Comparison of ENCODE assay signal across 13 mouse cellular contexts in the genomic region with DNA sequence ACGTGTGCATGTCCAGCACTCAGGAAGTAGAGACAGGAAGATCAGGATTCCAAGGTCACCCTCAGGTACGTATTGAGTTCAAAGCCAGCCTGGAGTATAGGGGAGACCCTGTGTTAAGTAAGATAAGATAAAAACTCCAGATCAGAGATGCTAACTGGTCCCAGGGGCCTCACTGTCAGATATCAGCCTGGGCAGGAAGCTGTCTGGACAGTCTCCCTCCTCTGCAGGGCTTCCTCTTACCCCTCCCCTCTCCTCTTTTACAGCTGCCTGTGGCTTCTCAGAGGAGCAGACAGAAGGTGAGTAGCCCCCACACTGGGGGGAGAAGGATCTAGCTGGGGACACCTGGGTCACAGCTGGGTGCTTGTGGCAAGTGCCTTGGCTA. TPM values are rescaled to one million over a fixed set of nuclear protein-coding genes. Genes with fewer than 3 reads are reported as not detected.
A peak's percentile ranks its signal among the peaks of the same experiment; 100 is the strongest.
DNase-seq lines count a peak whose midpoint lies in the region; ATAC-seq and TF ChIP-seq lines count a peak whose summit lies in the region.
"Had no signal": no experiment of that assay in that cellular context is flagged by ENCODE, and none has a peak within 500 bp of the region (broad histone marks: within the 10 kb centered on the region; RNA-seq: fewer than 3 reads in every experiment).

No protein-coding gene starts in this region.

- H3K27ac ChIP-seq in heart, embryonic 16.5 days (ENCODE audit: low read length) = no peak overlapping the region
- no peak overlapping the region for H3K27ac ChIP-seq in left cerebral cortex, adult 2 months
- H3K27ac ChIP-seq in kidney, adult 2 months (ENCODE audit: insufficient read depth, low read depth, low read length) = no peak overlapping the region
- H3K27ac ChIP-seq: forebrain, embryonic 13.5 days; heart, embryonic 15.5 days had no signal

- no peak for DNase-seq in heart, postnatal 36 days
- DNase-seq in B cell, adult 2 months = peak; percentile 62 to 70
- DNase-seq in left cerebral cortex, adult 2 months (ENCODE audit: extremely low spot score in 1 of 2, low spot score in 2 of 2) = no peak
- no peak for DNase-seq in adrenal gland, adult (ENCODE audit: inconsistent age in 2 of 2, low spot score in 1 of 2)
- DNase-seq in kidney, adult 2 months = no peak
- DNase-seq: adrenal gland, postnatal 10 days; cerebellum, postnatal 14 days; lung, postnatal 14 days had no signal

- intact Hi-C loops in heart, postnatal 36 days (cut with DNase I) = no loop called here
- intact Hi-C loops in left cerebral cortex, adult 2 months (cut with DNase I) = no loop called here

- H3K9ac ChIP-seq in heart, embryonic 16.5 days (ENCODE audit: low read length) = no peak overlapping the region
- H3K9ac ChIP-seq: forebrain, embryonic 13.5 days; heart, embryonic 15.5 days had no signal

- no peak for TF ChIP-seq POLR2A in kidney, adult 2 months (IDR thresholded peaks at IDR 0.05; ENCODE audit: low read depth, low read length)

- peaks cover 8% of the 10 kb centered on the region for H3K4me1 ChIP-seq in heart, embryonic 16.5 days (ENCODE audit: control insufficient read depth, insufficient read depth, low read length)
- H3K4me1 ChIP-seq in erythroblast, embryonic 14.5 days (ENCODE audit: control insufficient read depth) = peaks cover 88% of the 10 kb centered on the region
- H3K4me1 ChIP-seq in kidney, adult 2 months (ENCODE audit: control insufficient read depth, insufficient read depth, low read length) = no peaks in the 10 kb centered on the region
- H3K4me1 ChIP-seq: forebrain, embryonic 13.5 days had no signal

- WGBS in heart, embryonic 16.5 days = 23% methylated on average over 2 of the region's 2 CpGs
- 58% methylated on average over 2 of the region's 2 CpGs for WGBS in kidney, adult 2 months

- TF ChIP-seq CTCF in left cerebral cortex, adult 2 months (IDR thresholded peaks at IDR 0.05) = no peak
- TF ChIP-seq CTCF in kidney, adult 2 months (conservative IDR thresholded peaks at IDR 0.05; ENCODE audit: insufficient read depth, insufficient read length, low read depth, low read length) = no peak

- no peaks in the 10 kb centered on the region for H3K9me3 ChIP-seq in heart, embryonic 16.5 days (replicated peaks; ENCODE audit: control insufficient read depth, low read length)
- no peaks in the 10 kb centered on the region for H3K9me3 ChIP-seq in erythroblast, embryonic 14.5 days (ENCODE audit: control insufficient read depth, low read length)
- H3K9me3 ChIP-seq: forebrain, embryonic 13.5 days; heart, embryonic 15.5 days had no signal

- no peak overlapping the region for H3K4me3 ChIP-seq in heart, embryonic 16.5 days (ENCODE audit: low read length)
- H3K4me3 ChIP-seq in erythroblast, embryonic 14.5 days (replicated peaks) = peak overlapping the region; percentile 74
- H3K4me3 ChIP-seq in left cerebral cortex, adult 2 months = no peak overlapping the region
- no peak overlapping the region for H3K4me3 ChIP-seq in kidney, adult 2 months (ENCODE audit: insufficient read depth, low read depth, low read length)
- H3K4me3 ChIP-seq: forebrain, embryonic 13.5 days; heart, embryonic 15.5 days had no signal

- peak; percentile 35 for ATAC-seq in heart, embryonic 16.5 days (replicated peaks; ENCODE audit: extremely low read depth, insufficient read depth, low FRiP score)
- ATAC-seq in megakaryocyte progenitor cell, adult 5-6 weeks (replicated peaks; ENCODE audit: poor library complexity) = peak; percentile 20; the same call in 1 of the 2 replicates
- ATAC-seq: forebrain, embryonic 13.5 days had no signal

- no peak overlapping the region for H3K4me2 ChIP-seq in heart, embryonic 16.5 days (ENCODE audit: low read depth, low read length)
- H3K4me2 ChIP-seq: forebrain, embryonic 13.5 days; heart, embryonic 15.5 days had no signal

- H3K27me3 ChIP-seq in heart, embryonic 16.5 days (ENCODE audit: control insufficient read depth, insufficient read depth, low read length) = no peaks in the 10 kb centered on the region
- no peaks in the 10 kb centered on the region for H3K27me3 ChIP-seq in erythroblast, embryonic 14.5 days (ENCODE audit: control insufficient read depth)
- no peaks in the 10 kb centered on the region for H3K27me3 ChIP-seq in kidney, adult 2 months (replicated peaks; ENCODE audit: control insufficient read depth, insufficient read depth, low read length)
- H3K27me3 ChIP-seq: heart, embryonic 15.5 days had no signal

- no peaks in the 10 kb centered on the region for H3K36me3 ChIP-seq in heart, embryonic 16.5 days (ENCODE audit: control insufficient read depth, insufficient read depth)
- H3K36me3 ChIP-seq in erythroblast, embryonic 14.5 days (ENCODE audit: control insufficient read depth) = peaks cover 77% of the 10 kb centered on the region
- H3K36me3 ChIP-seq in kidney, adult 2 months (ENCODE audit: control insufficient read depth, insufficient read depth, low read length) = no peaks in the 10 kb centered on the region
- H3K36me3 ChIP-seq: heart, embryonic 15.5 days had no signal

RNA-seq across cellular contexts. Expression of gene 6030468B19Rik, which starts 0.7 kb away (rescaled TPM):
- polyA plus RNA-seq in heart, embryonic 16.5 days (2015; fragmentation: Nextera tagmentation; extraction: Ambion mirVana) = 0.32 and 0.39 TPM in 2 replicates
- total RNA-seq in heart, postnatal 36 days (2021) = not detected
- polyA plus RNA-seq in erythroblast, embryonic 14.5 days (2012) = 202 and 213 TPM in 2 replicates
- 0.37 and 0.76 TPM in 2 replicates for total RNA-seq in megakaryocyte progenitor cell, adult 5-6 weeks (2015)
- total RNA-seq in megakaryocyte progenitor cell, adult 5-6 weeks (2017) = not detected in 2 replicates
- total RNA-seq in left cerebral cortex, adult 2 months (2021) = not detected
- 0.09 TPM in 1 of 2 replicates, not detected in the other for polyA plus RNA-seq in kidney, adult 2 months (2012; rRNA removed)
- polyA plus RNA-seq: forebrain, embryonic 13.5 days had no signal

RNA-seq across cellular contexts. Expression of gene Gm20708, which starts 11.3 kb away (rescaled TPM):
- polyA plus RNA-seq in heart, embryonic 16.5 days (2015; fragmentation: Nextera tagmentation; extraction: Ambion mirVana) = 0.92 and 2.4 TPM in 2 replicates
- 1 to 10 TPM in 1 of 2 experiments, not detected in 1; 1.1 TPM for total RNA-seq in heart, postnatal 36 days (2021)
- 0.16 TPM in 2 replicates for polyA plus RNA-seq in erythroblast, embryonic 14.5 days (2012)
- total RNA-seq in megakaryocyte progenitor cell, adult 5-6 weeks (2015) = 2.2 and 2.5 TPM in 2 replicates
- 0.92 TPM in 1 of 2 replicates, not detected in the other for total RNA-seq in megakaryocyte progenitor cell, adult 5-6 weeks (2017)
- 1 to 10 TPM; 2.3 to 4.6 TPM for total RNA-seq in left cerebral cortex, adult 2 months (2021)
- 0.18 and 0.22 TPM in 2 replicates for polyA plus RNA-seq in kidney, adult 2 months (2012; rRNA removed)

RNA-seq across cellular contexts. Expression of gene Syngr2, which starts 11.3 kb away (rescaled TPM):
- polyA plus RNA-seq in heart, embryonic 16.5 days (2015; fragmentation: Nextera tagmentation; extraction: Ambion mirVana) = 111 and 133 TPM in 2 replicates
- total RNA-seq in heart, postnatal 36 days (2021) = 100 to 1,000 TPM; 109 to 119 TPM
- polyA plus RNA-seq in erythroblast, embryonic 14.5 days (2012) = 7.2 and 10.2 TPM in 2 replicates
- 223 and 243 TPM in 2 replicates for total RNA-seq in megakaryocyte progenitor cell, adult 5-6 weeks (2015)
- 154 and 164 TPM in 2 replicates for total RNA-seq in megakaryocyte progenitor cell, adult 5-6 weeks (2017)
- total RNA-seq in left cerebral cortex, adult 2 months (2021) = 10 to 100 TPM in 1 of 2 experiments, 1 to 10 TPM in 1; 8.7 to 11.1 TPM
- polyA plus RNA-seq in kidney, adult 2 months (2012; rRNA removed) = 150 and 155 TPM in 2 replicates

RNA-seq across cellular contexts. Expression of gene Tmc6, which starts 16.2 kb away (rescaled TPM):
- 28.4 and 30.8 TPM in 2 replicates for polyA plus RNA-seq in heart, embryonic 16.5 days (2015; fragmentation: Nextera tagmentation; extraction: Ambion mirVana)
- 10 to 100 TPM; 11.2 to 18.4 TPM for total RNA-seq in heart, postnatal 36 days (2021)
- 61.5 and 62.4 TPM in 2 replicates for polyA plus RNA-seq in erythroblast, embryonic 14.5 days (2012)
- total RNA-seq in megakaryocyte progenitor cell, adult 5-6 weeks (2015) = 34.0 and 50.6 TPM in 2 replicates
- 8.6 and 13.1 TPM in 2 replicates for total RNA-seq in megakaryocyte progenitor cell, adult 5-6 weeks (2017)
- 1 to 10 TPM; 7.8 to 9.3 TPM for total RNA-seq in left cerebral cortex, adult 2 months (2021)
- polyA plus RNA-seq in kidney, adult 2 months (2012; rRNA removed) = 41.2 and 48.4 TPM in 2 replicates

RNA-seq across cellular contexts. Expression of gene Tmc8, which starts 16.3 kb away (rescaled TPM):
- polyA plus RNA-seq in heart, embryonic 16.5 days (2015; fragmentation: Nextera tagmentation; extraction: Ambion mirVana) = 4.1 and 6.0 TPM in 2 replicates
- total RNA-seq in heart, postnatal 36 days (2021) = 1 to 10 TPM; 4.0 to 4.1 TPM
- 39.5 and 54.7 TPM in 2 replicates for polyA plus RNA-seq in erythroblast, embryonic 14.5 days (2012)
- total RNA-seq in megakaryocyte progenitor cell, adult 5-6 weeks (2015) = 2.1 and 3.1 TPM in 2 replicates
- total RNA-seq in megakaryocyte progenitor cell, adult 5-6 weeks (2017) = 2.0 and 2.1 TPM in 2 replicates
- 1 to 10 TPM in 1 of 2 experiments, under 1 TPM in 1; 0.88 to 1.3 TPM for total RNA-seq in left cerebral cortex, adult 2 months (2021)
- polyA plus RNA-seq in kidney, adult 2 months (2012; rRNA removed) = 3.3 and 5.3 TPM in 2 replicates

Comparison
In these comparisons a context has a peak if more than half of its experiments do, and no peak if none do; other contexts are left out.
1. DNase-seq: peak in B cell, adult 2 months (2 of 2); none in heart, postnatal 36 days (0 of 2), left cerebral cortex, adult 2 months (0 of 2), adrenal gland, adult (0 of 2) and kidney, adult 2 months (single experiment).
2. RNA of gene Syngr2, which starts 11.3 kb away (total RNA-seq): 154 to 243 TPM in megakaryocyte progenitor cell, adult 5-6 weeks and 109 to 119 TPM in heart, postnatal 36 days; 8.7 to 11.1 TPM in left cerebral cortex, adult 2 months; every median in the first group is over 4 times any median in the second.